Mouse (Mus musculus) CD4-positive naive resting alpha-beta T cell, adult 57 days (primary cell): Measurements from ENCODE around the gene Pcp4. TPM values are rescaled to one million over a fixed set of nuclear protein-coding genes. Genes with fewer than 3 reads are reported as not detected.

ENCODE experiments used
- total RNA-seq: library from RNA; stranded (reverse); gene quantifications from one replicate; pipeline ENCODE4 v1.2.4, GENCODE M21; 2023

Gene Pcp4
- total RNA-seq: 1.3 TPM

GRCm38 (mm10) chr16:96467445-96467844 is at the start of gene Pcp4:
TSS of gene Pcp4 (plus strand) at chr16:96467606.

GRCm38 (mm10) chr16:96443468-96443867 is 23.9 kb upstream of the Pcp4 start, which contains the start of gene Itgb2l:
TSS of gene Itgb2l (minus strand) at chr16:96443619.

Other genes with a start within 250 kb of the Pcp4 start
- 1.2 TPM for gene B3galt5, start 231.8 kb upstream of the Pcp4 start, total RNA-seq
- gene Itgb2l, start 24.0 kb upstream of the Pcp4 start, total RNA-seq: not detected